ENCODE assay signal across 17 mouse cellular contexts in the genomic region with DNA sequence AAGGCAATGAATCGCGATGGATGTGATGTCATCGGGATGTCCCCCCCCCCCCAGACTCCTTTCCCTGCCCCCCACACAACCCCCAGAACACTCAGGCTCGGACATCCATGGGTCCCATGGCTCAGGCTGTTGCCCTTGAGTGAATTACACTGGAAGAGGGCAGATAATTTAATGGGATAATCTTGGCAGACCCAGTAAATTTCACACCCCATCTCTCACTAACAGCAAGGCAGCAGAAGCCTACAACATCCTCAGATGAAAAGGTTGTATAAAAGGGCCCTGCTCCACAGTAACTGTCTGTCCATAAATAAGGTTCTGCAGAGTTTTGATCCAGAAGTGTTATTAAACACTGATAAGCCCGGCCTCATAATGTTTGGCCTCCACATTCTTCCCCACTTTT. TPM values are rescaled to one million over a fixed set of nuclear protein-coding genes. Genes with fewer than 3 reads are reported as not detected.
DNase-seq lines count a peak whose midpoint lies in the region; ATAC-seq and TF ChIP-seq lines count a peak whose summit lies in the region.
"Had no signal": no experiment of that assay in that cellular context is flagged by ENCODE, and none has a peak within 500 bp of the region (broad histone marks: within the 10 kb centered on the region; RNA-seq: fewer than 3 reads in every experiment).

No protein-coding gene starts in this region.

- peak overlapping the region; percentile 81 for H3K27ac ChIP-seq in kidney, postnatal 0 days
- H3K27ac ChIP-seq in embryonic facial prominence, embryonic 15.5 days (replicated peaks): 0 out of 2 replicates have a peak overlapping the region, but pooled peaks have one; percentile 18
- H3K27ac ChIP-seq: forebrain, embryonic 12.5 days; hindbrain, embryonic 10.5 days; liver, embryonic 12.5 days had no signal

- peak overlapping the region; percentile 14; the same call in 1 of the 2 replicates for H3K4me2 ChIP-seq in kidney, postnatal 0 days (ENCODE audit: low read length)
- no peak overlapping the region for H3K4me2 ChIP-seq in embryonic facial prominence, embryonic 15.5 days (replicated peaks)
- H3K4me2 ChIP-seq: forebrain, embryonic 12.5 days; liver, embryonic 12.5 days had no signal

- no peaks in the 10 kb centered on the region for H3K36me3 ChIP-seq in kidney, postnatal 0 days (ENCODE audit: insufficient read depth, low read length)
- no peaks in the 10 kb centered on the region for H3K36me3 ChIP-seq in embryonic facial prominence, embryonic 15.5 days
- H3K36me3 ChIP-seq: forebrain, embryonic 12.5 days; G1E; hindbrain, embryonic 10.5 days; liver, embryonic 12.5 days had no signal

- 0 out of 2 replicates have a peak, but pooled peaks have one; percentile 13 for ATAC-seq in kidney, postnatal 0 days (replicated peaks; ENCODE audit: low FRiP score, low read depth)
- no peak for ATAC-seq in embryonic facial prominence, embryonic 15.5 days (ENCODE audit: insufficient number of reproducible peaks, low FRiP score, low TSS enrichment, low read depth)
- ATAC-seq: CD4-positive, CD25-positive, alpha-beta regulatory T cell, adult 4 months; liver, embryonic 12.5 days had no signal

- 30% methylated on average over 5 of the region's 5 CpGs for WGBS in kidney, postnatal 0 days
- 55% methylated on average over 5 of the region's 5 CpGs for WGBS in embryonic facial prominence, embryonic 15.5 days

- no peak for TF ChIP-seq CTCF in kidney, postnatal 0 days (IDR thresholded peaks at IDR 0.05; ENCODE audit: low read depth)

- H3K27me3 ChIP-seq in kidney, postnatal 0 days (ENCODE audit: insufficient read depth, low read length): no peaks in the 10 kb centered on the region
- H3K27me3 ChIP-seq in embryonic facial prominence, embryonic 15.5 days: 0 out of 2 replicates have a peak, but pooled peaks cover 2% of the 10 kb centered on the region

- no peak overlapping the region for H3K9ac ChIP-seq in kidney, postnatal 0 days (ENCODE audit: low read depth, low read length)
- no peak overlapping the region for H3K9ac ChIP-seq in embryonic facial prominence, embryonic 15.5 days
- H3K9ac ChIP-seq: forebrain, embryonic 12.5 days; liver, embryonic 12.5 days had no signal

- H3K4me1 ChIP-seq in kidney, postnatal 0 days (replicated peaks; ENCODE audit: insufficient read depth, low read length): peaks cover 17% of the 10 kb centered on the region
- H3K4me1 ChIP-seq in embryonic facial prominence, embryonic 15.5 days: peaks cover 44% of the 10 kb centered on the region
- H3K4me1 ChIP-seq: liver, embryonic 12.5 days had no signal

- no peak overlapping the region for H3K4me3 ChIP-seq in kidney, postnatal 0 days (replicated peaks; ENCODE audit: low read depth, low read length)
- no peak overlapping the region for H3K4me3 ChIP-seq in embryonic facial prominence, embryonic 15.5 days (replicated peaks)
- H3K4me3 ChIP-seq: forebrain, embryonic 12.5 days; hindbrain, embryonic 10.5 days; liver, embryonic 12.5 days had no signal

- H3K9me3 ChIP-seq in kidney, postnatal 0 days (replicated peaks; ENCODE audit: low read length): no peaks in the 10 kb centered on the region
- H3K9me3 ChIP-seq in embryonic facial prominence, embryonic 15.5 days (replicated peaks): no peaks in the 10 kb centered on the region
- H3K9me3 ChIP-seq: forebrain, embryonic 12.5 days; G1E; hindbrain, embryonic 10.5 days; liver, embryonic 12.5 days had no signal

- DNase-seq in heart, adult 11 months: peak; percentile 69
- DNase-seq in heart, postnatal 4 days: no peak
- DNase-seq in kidney, postnatal 0 days (ENCODE audit: low spot score): peak; percentile 73
- no peak for DNase-seq in kidney, adult 8-10 months
- peak; percentile 18 for DNase-seq in lung, postnatal 25 days (ENCODE audit: low spot score)
- DNase-seq in layer of hippocampus, adult 11-12 months (ENCODE audit: low spot score): no peak
- DNase-seq in right cerebral cortex, postnatal 25 days: no peak
- DNase-seq: cerebellum, adult 8-10 months; gastrocnemius, postnatal 14 days; midbrain, embryonic 14.5 days had no signal

RNA-seq across cellular contexts. Expression of a gene that starts 6.3 kb away (rescaled TPM):
- total RNA-seq in heart, postnatal 4 days (2021): 10 to 100 TPM; 28.9 to 37.2 TPM
- polyA plus RNA-seq in kidney, postnatal 0 days (2015; fragmentation: Nextera tagmentation; extraction: Ambion mirVana): 7.1 and 8.3 TPM in 2 replicates
- 9.3 and 11.7 TPM in 2 replicates for polyA plus RNA-seq in embryonic facial prominence, embryonic 15.5 days (2015; fragmentation: Nextera tagmentation; extraction: Ambion mirVana)
- total RNA-seq: neutrophil, adult 5-6 weeks had no signal
- polyA plus RNA-seq: CD4-positive, CD25-positive, alpha-beta regulatory T cell, adult 4 months; G1E had no signal

Comparison
In these comparisons a context has a peak if more than half of its experiments do, and no peak if none do; other contexts are left out.
1. DNase-seq: peak in heart, adult 11 months (single experiment), kidney, postnatal 0 days (single experiment) and lung, postnatal 25 days (single experiment); none in heart, postnatal 4 days (single experiment), kidney, adult 8-10 months (0 of 2), layer of hippocampus, adult 11-12 months (single experiment) and right cerebral cortex, postnatal 25 days (single experiment).